Mouse (Mus musculus): Measurements from ENCODE around the gene Dhx8. TPM values are rescaled to one million over a fixed set of nuclear protein-coding genes. Genes with fewer than 3 reads are reported as not detected.

The Dhx8 gene
- polyA plus RNA-seq, 2 experiments: 9.6 to 12.9 TPM

DNA sequence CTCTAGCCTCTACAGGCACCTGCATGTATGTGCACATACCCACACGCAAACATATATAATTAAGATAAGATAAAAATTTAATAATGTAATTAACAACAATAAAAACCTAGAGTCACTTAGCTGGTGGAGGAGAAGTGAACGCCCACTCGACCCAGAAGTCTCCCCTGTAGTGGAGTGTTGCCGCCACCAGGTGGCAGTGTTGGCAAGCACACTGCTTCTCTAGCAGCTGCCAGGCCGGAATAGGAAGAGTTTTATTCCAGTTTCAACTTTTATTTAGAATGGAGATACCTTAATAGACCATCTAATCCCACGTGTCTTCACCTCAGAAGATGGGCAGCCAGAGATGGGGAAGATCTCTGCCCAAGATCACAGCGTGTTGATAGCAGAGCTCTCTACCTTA lies 80.5 kb downstream of the Dhx8 start:
- 2% methylated on average over 7 of the region's 7 CpGs for WGBS (ENCODE audit: insufficient replicate concordance)
- Histone ChIP-seq H3K9ac (replicated peaks) (no peak overlapping the region), H3K4me1 (replicated peaks; ENCODE audit: control insufficient read depth in 2 of 2, insufficient read depth in 2 of 2, low read length in 1 of 2) (no peaks in the 10 kb centered on the region; a peak in 1 of 4 replicates), H3K9me3 (ENCODE audit: control insufficient read depth, low read length) (no peaks in the 10 kb centered on the region), H3K27ac (no peak overlapping the region), H3K36me3 (replicated peaks; ENCODE audit: control insufficient read depth, insufficient read depth, low read depth) (no peaks in the 10 kb centered on the region), H3K27me3 (ENCODE audit: control insufficient read depth, insufficient read depth, low read length) (no peaks in the 10 kb centered on the region; the same call in 1 of the 2 replicates), H3K4me3 (ENCODE audit: insufficient read depth in 1 of 2, low read depth in 2 of 2, low read length in 2 of 2) (no peak overlapping the region), H3K4me2 (ENCODE audit: low read depth) (no peak overlapping the region)
- peak; percentile 96 for TF ChIP-seq CTCF (IDR thresholded peaks at IDR 0.05; ENCODE audit: low read depth)
- no peak for TF ChIP-seq EP300 (IDR thresholded peaks at IDR 0.05; ENCODE audit: low read depth)
- DNase-seq (ENCODE audit: low read depth in 3 of 3, low spot score in 3 of 3): peak; percentile 23 to 41 (median 30)
- ATAC-seq (ENCODE audit: insufficient read depth): no peak

DNA sequence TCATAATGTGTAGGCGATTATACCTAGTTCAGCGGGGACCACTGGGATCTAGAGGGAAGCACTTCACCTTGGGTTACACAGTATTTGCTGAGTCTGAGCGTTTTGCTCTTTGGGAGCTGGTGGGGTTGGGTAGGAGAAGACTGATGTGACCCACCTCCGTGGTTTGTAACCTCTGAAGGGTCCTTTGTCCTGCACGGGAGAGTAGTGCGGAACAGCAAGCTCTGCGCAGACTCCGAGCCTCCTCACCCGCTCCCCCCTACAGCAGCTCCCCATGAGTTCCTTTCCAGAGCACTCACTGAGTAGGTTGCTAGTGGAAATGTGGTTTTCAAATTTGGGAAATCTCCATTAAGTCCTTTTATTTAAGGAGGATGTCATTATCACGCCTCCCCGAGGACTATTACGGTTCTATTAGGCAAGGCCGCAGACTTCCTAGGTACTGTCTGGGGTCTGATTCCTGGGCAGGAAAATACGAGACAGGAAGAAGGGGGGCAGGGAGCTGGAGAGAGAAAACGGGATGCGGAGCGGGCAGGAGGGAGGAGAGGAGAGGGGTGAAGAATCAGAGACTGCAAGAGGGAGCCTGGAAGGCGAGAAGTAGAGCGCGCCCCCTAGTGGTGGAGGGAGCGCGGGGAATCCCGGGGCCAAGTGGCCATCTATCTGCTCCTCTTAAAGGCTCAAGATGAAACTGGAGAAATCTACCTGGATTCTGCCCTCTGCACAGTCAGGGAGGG lies 81.8 kb downstream of the Dhx8 start:
- Histone ChIP-seq H3K4me2 (ENCODE audit: low read depth) (no peak overlapping the region), H3K36me3 (replicated peaks; ENCODE audit: control insufficient read depth, insufficient read depth, low read depth) (no peaks in the 10 kb centered on the region), H3K4me3 (ENCODE audit: insufficient read depth in 1 of 2, low read depth in 2 of 2, low read length in 2 of 2) (no peak overlapping the region), H3K4me1 (replicated peaks; ENCODE audit: control insufficient read depth in 2 of 2, insufficient read depth in 2 of 2, low read length in 1 of 2) (no peaks in the 10 kb centered on the region), H3K27ac (no peak overlapping the region), H3K9me3 (ENCODE audit: control insufficient read depth, low read length) (no peaks in the 10 kb centered on the region), H3K9ac (replicated peaks) (no peak overlapping the region), H3K27me3 (ENCODE audit: control insufficient read depth, insufficient read depth, low read length) (no peaks in the 10 kb centered on the region; the same call in 1 of the 2 replicates)
- ATAC-seq (ENCODE audit: insufficient read depth): no peak
- 23% methylated on average over 23 of the region's 23 CpGs for WGBS (ENCODE audit: insufficient replicate concordance)
- TF ChIP-seq EP300 (IDR thresholded peaks at IDR 0.05; ENCODE audit: low read depth) (no peak), CTCF (IDR thresholded peaks at IDR 0.05; ENCODE audit: low read depth) (peak; percentile 93)
- peak; percentile 11 to 24 (median 20) for DNase-seq (ENCODE audit: low read depth in 3 of 3, low spot score in 3 of 3)

DNA sequence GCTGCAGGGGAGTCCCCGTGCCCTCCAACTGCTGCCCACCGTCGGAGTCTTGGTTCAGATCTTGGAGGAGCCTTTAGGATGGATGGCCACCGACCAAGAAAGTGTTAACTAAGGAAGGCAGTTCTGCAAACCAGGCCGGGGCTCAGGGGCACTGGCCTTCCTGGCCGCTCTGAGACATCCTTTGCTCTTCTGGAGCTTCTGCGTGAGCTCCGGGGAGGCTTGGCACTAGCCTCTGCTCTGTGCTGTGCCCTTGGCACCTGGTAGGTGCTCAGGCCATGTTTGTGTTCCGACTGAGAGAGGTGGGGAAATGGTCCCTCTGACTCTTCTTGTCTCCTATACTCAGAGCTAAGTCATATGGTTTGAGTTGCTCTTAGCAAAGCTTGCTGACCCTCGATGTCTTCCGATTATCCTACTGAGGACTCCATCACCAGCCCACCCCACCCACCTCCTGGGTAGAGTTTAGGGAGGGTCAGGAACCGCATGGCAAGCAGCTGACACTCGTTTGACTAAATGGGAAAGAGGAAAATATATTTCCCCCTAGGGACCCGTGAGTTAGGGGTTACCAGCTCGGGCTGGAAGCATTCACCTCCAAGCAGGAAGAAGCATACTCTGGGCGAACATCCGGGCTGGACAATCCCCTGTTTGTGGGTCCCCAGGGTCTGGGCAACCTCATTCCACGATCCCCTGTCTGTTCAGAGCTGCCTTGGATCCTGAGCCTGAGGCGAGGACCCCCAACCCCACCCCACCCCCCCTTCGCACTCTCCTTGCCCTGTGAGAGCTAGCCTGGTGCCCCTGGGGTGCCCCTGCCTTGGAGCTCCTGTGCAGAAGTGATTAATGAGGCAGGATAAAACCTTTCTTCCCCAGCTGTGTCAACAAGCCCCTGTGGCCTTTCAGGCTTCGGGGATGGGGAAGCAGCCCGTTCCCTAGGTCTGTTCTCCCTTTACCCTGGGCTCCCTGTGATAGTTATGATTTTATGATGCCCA lies 82.7 kb downstream of the Dhx8 start:
- Histone ChIP-seq H3K27me3 (ENCODE audit: control insufficient read depth, insufficient read depth, low read length) (no peaks in the 10 kb centered on the region; the same call in 1 of the 2 replicates), H3K27ac (no peak overlapping the region), H3K4me3 (ENCODE audit: insufficient read depth in 1 of 2, low read depth in 2 of 2, low read length in 2 of 2) (no peak overlapping the region), H3K4me1 (replicated peaks; ENCODE audit: control insufficient read depth in 2 of 2, insufficient read depth in 2 of 2, low read length in 1 of 2) (no peaks in the 10 kb centered on the region), H3K9ac (replicated peaks) (no peak overlapping the region), H3K4me2 (ENCODE audit: low read depth) (no peak overlapping the region), H3K9me3 (ENCODE audit: control insufficient read depth, low read length) (no peaks in the 10 kb centered on the region), H3K36me3 (replicated peaks; ENCODE audit: control insufficient read depth, insufficient read depth, low read depth) (no peaks in the 10 kb centered on the region)
- WGBS (ENCODE audit: insufficient replicate concordance): 21% methylated on average over 22 of the region's 22 CpGs
- no peak for TF ChIP-seq EP300 (IDR thresholded peaks at IDR 0.05; ENCODE audit: low read depth)
- no peak for TF ChIP-seq CTCF (IDR thresholded peaks at IDR 0.05; ENCODE audit: low read depth)
- ATAC-seq (ENCODE audit: insufficient read depth) (no peak), DNase-seq (ENCODE audit: low read depth in 3 of 3, low spot score in 3 of 3) (no peak)

Other genes with a start within 250 kb of the Dhx8 start
- gene Brca1, start 181.0 kb upstream of the Dhx8 start, polyA plus RNA-seq (2012; rRNA removed): 5.7 and 8.6 TPM in 2 replicates
- 14.0 and 15.2 TPM in 2 replicates for gene Brca1, start 181.0 kb upstream of the Dhx8 start, polyA plus RNA-seq (2014; fragmentation: Nextera tagmentation; extraction: Ambion mirVana)
- gene Nbr1, start 180.8 kb upstream of the Dhx8 start, polyA plus RNA-seq (2012; rRNA removed): 20.0 and 24.9 TPM in 2 replicates
- 28.9 and 33.8 TPM in 2 replicates for gene Nbr1, start 180.8 kb upstream of the Dhx8 start, polyA plus RNA-seq (2014; fragmentation: Nextera tagmentation; extraction: Ambion mirVana)
- gene Tmem106a, start 150.7 kb upstream of the Dhx8 start, polyA plus RNA-seq (2012; rRNA removed): 5.7 and 7.3 TPM in 2 replicates
- gene Tmem106a, start 150.7 kb upstream of the Dhx8 start, polyA plus RNA-seq (2014; fragmentation: Nextera tagmentation; extraction: Ambion mirVana): 5.4 and 7.5 TPM in 2 replicates
- gene Gm11634, start 133.7 kb upstream of the Dhx8 start, polyA plus RNA-seq (2012; rRNA removed): not detected in 2 replicates
- gene Gm11634, start 133.7 kb upstream of the Dhx8 start, polyA plus RNA-seq (2014; fragmentation: Nextera tagmentation; extraction: Ambion mirVana): not detected in 2 replicates
- 3.8 and 5.7 TPM in 2 replicates for gene Rdm1, start 105.7 kb upstream of the Dhx8 start, polyA plus RNA-seq (2012; rRNA removed)
- gene Rdm1, start 105.7 kb upstream of the Dhx8 start, polyA plus RNA-seq (2014; fragmentation: Nextera tagmentation; extraction: Ambion mirVana): 9.4 and 10.4 TPM in 2 replicates
- 0.48 and 0.84 TPM in 2 replicates for gene Arl4d, start 67.4 kb upstream of the Dhx8 start, polyA plus RNA-seq (2012; rRNA removed)
- gene Arl4d, start 67.4 kb upstream of the Dhx8 start, polyA plus RNA-seq (2014; fragmentation: Nextera tagmentation; extraction: Ambion mirVana): 0.46 and 0.72 TPM in 2 replicates
- gene Etv4, start 52.5 kb downstream of the Dhx8 start, polyA plus RNA-seq (2012; rRNA removed): 0.29 TPM in 2 replicates
- 0.20 and 0.30 TPM in 2 replicates for gene Etv4, start 52.5 kb downstream of the Dhx8 start, polyA plus RNA-seq (2014; fragmentation: Nextera tagmentation; extraction: Ambion mirVana)
- 0.28 TPM in 2 replicates for gene Meox1, start 161.5 kb downstream of the Dhx8 start, polyA plus RNA-seq (2012; rRNA removed)
- gene Meox1, start 161.5 kb downstream of the Dhx8 start, polyA plus RNA-seq (2014; fragmentation: Nextera tagmentation; extraction: Ambion mirVana): 0.28 and 0.36 TPM in 2 replicates
- 0.04 and 0.12 TPM in 2 replicates for gene Sost, start 234.1 kb downstream of the Dhx8 start, polyA plus RNA-seq (2012; rRNA removed)
- gene Sost, start 234.1 kb downstream of the Dhx8 start, polyA plus RNA-seq (2014; fragmentation: Nextera tagmentation; extraction: Ambion mirVana): not detected in 2 replicates